Mouse (Mus musculus) stomach, postnatal 0 days (tissue): ENCODE measurements at regions not wholly inside any gene's neighbourhood (a gene's known extent, or its start where the extent isn't known, plus 50 kb on each side); places are given as distances from the start of the nearest gene placed in this dataset.

ENCODE experiments used
- CTCF ChIP-seq: IDR thresholded peaks from 2 replicates; pipeline ENCODE4 v1.5.1; 2016; ENCODE audit warnings: antibody characterized with exemption, low read depth, mild to moderate bottlenecking, moderate library complexity
- EP300 ChIP-seq: optimal IDR thresholded peaks from 2 replicates; pipeline ENCODE3; 2016; ENCODE audit warnings: antibody characterized with exemption

DNA sequence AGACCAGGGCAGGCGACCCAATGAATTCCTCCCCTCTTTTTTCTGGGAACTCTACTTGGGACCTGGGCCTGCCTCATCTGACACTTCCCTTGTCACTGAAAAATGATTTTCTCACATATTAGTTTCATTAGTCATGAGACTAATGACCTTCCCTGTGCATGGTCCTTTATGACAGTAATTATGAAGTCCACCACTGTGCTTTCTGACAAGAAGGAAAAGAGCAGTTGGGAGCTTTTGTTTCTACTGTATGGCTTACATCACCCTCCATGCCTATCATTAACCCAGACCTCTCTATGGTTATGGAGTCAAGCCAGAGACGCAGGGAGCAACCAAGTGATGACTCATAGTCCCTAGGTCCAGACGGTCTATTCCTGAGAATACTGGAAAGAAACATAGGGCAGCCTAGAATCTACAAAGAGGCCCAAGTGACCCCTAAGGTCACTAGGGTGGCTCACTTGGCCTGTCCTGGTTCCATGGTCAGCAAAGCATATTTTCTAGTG, 109.8 kb upstream of the Plxna4 start:
- TF ChIP-seq CTCF, result no peak
- TF ChIP-seq EP300, result no peak
